Mouse (Mus musculus) neural tube, postnatal 0 days (tissue): ENCODE data around the gene Vmn1r128. TPM values are rescaled to one million over a fixed set of nuclear protein-coding genes. Genes with fewer than 3 reads are reported as not detected.

Experiments used
- polyA plus RNA-seq: library from polyadenylated mRNA; unstranded; fragments of >200 nt; fragmentation: Nextera tagmentation; extraction: Ambion mirVana; gene quantifications from 2 replicates; pipeline ENCODE4 v1.2.1, GENCODE M21; 2015

The Vmn1r128 gene
- not detected in 2 replicates for polyA plus RNA-seq

DNA sequence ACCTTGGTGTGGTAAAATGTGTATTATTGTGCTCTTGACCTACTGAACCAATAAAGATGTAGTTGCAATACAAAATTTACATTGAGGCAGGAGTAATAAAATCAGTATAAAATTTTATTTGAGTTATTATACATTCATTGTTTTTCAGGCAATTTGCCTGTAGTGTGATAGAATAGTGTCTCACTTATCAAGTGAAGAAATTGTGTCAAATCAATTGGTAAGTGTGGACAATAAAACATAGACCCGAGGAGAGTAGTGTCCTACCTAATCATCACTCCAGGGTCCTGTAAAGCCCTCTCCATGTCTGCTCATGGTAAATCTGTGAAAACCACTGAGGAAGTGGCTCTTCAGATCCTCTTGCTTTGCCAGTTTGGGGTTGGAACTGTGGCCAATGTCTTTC, at the start of gene Vmn1r128:
TSS of gene Vmn1r128 (plus strand) at position 301 of the 400 bp plus-strand sequence.

GRCm38 (mm10) chr7:21301367-21301766, 47.8 kb upstream of the Vmn1r128 start, which contains the start of gene Vmn1r126:
Gene Vmn1r126, minus strand, starts transcription at chr7:21301467.

GRCm38 (mm10) chr7:21319761-21320160, 29.4 kb upstream of the Vmn1r128 start, which contains the start of gene Vmn1r127:
Gene Vmn1r127, minus strand, starts transcription at chr7:21319861.

DNA sequence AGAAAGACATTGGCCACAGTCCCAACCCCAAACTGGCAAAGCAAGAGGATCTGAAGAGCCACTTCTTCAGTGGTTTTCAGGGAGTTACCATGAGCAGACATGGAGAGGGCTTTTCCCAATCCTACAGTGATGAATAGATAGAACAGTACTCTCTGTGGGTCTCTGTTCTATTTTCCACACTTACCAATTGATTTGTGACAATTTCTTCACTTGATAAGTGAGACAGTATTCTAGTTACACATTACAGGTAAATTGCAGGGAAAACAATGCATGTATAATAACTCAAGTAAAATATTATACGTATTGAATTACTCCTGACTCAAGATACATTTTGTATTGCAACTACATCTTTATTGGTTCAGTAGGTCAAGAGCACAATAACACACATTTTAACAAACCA, 12.0 kb downstream of the Vmn1r128 start, which contains the start of gene Vmn1r129:
TSS of gene Vmn1r129 (minus strand) at position 101 of the 400 bp plus-strand sequence.

Other genes with a start within 250 kb of the Vmn1r128 start
- not detected in 2 replicates for gene Vmn1r122, start 215.2 kb upstream of the Vmn1r128 start, polyA plus RNA-seq
- gene Vmn1r123, start 187.2 kb upstream of the Vmn1r128 start, polyA plus RNA-seq: not detected in 2 replicates
- not detected in 2 replicates for gene Gm5157, start 158.9 kb upstream of the Vmn1r128 start, polyA plus RNA-seq
- not detected in 2 replicates for gene Vmn1r124, start 88.8 kb upstream of the Vmn1r128 start, polyA plus RNA-seq
- gene Vmn1r125, start 77.2 kb upstream of the Vmn1r128 start, polyA plus RNA-seq: not detected in 2 replicates
- not detected in 2 replicates for gene Vmn1r126, start 47.9 kb upstream of the Vmn1r128 start, polyA plus RNA-seq
- not detected in 2 replicates for gene Vmn1r127, start 29.5 kb upstream of the Vmn1r128 start, polyA plus RNA-seq
- not detected in 2 replicates for gene Vmn1r129, start 11.9 kb downstream of the Vmn1r128 start, polyA plus RNA-seq
- not detected in 2 replicates for gene Gm6882, start 83.4 kb downstream of the Vmn1r128 start, polyA plus RNA-seq
- gene Vmn1r130, start 162.4 kb downstream of the Vmn1r128 start, polyA plus RNA-seq: not detected in 2 replicates
- gene Vmn1r131, start 196.7 kb downstream of the Vmn1r128 start, polyA plus RNA-seq: not detected in 2 replicates